Mouse (Mus musculus) brain, embryonic 14.5 days (tissue): ENCODE measurements at regions not wholly inside any gene's neighbourhood (a gene's known extent, or its start where the extent isn't known, plus 50 kb on each side); places are given as distances from the start of the nearest gene placed in this dataset.

Experiments used
- CTCF ChIP-seq: fragments of 200-500 bp; IDR thresholded peaks from 2 replicates; pipeline ENCODE4 v1.5.1; 2012; ENCODE audit warnings: inconsistent platforms, mild to moderate bottlenecking, moderate library complexity, borderline replicate concordance; ENCODE audit not compliant: insufficient read depth, insufficient read length; ENCODE audit errors: extremely low read depth
- POLR2A ChIP-seq: fragments of 200-500 bp; IDR thresholded peaks from 2 replicates; pipeline ENCODE4 v1.6.1; 2012; ENCODE audit warnings: mild to moderate bottlenecking, inconsistent platforms, borderline replicate concordance; ENCODE audit not compliant: poor library complexity, insufficient read depth, insufficient read length, severe bottlenecking; ENCODE audit errors: extremely low read depth

DNA sequence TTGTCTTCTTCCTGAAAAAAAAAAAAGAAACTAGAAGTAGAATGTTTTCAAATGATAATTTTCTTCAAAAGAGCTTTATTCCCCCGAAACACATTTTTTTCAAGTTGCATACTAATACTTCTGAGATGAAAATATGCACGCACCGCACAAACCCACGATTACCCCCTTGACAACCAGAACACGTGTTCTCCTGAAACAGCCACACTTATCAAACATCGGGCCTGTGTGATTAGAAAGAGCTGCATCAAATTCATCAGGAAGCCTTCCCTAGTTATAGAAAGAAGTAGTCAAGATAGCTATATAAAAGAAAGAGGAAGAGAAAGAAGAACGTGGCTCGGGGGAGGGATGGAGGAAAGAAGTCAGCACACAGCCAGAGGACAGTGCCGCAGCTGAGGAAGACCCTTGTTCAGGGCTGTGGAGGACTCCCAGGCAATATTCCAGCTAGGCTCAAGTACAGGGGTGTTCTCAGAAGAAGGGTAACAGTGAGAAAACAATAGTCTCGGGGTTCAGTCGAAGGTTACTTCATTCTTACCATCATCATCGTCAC, 75.8 kb upstream of the Bach2 start:
- TF ChIP-seq CTCF (no peak), POLR2A (no peak)
